Mouse (Mus musculus): ENCODE results near the gene Gm13693. TPM values are rescaled to one million over a fixed set of nuclear protein-coding genes. Genes with fewer than 3 reads are reported as not detected.

Gene Gm13693
- not detected in 2 replicates for polyA plus RNA-seq (2012; rRNA removed)

DNA sequence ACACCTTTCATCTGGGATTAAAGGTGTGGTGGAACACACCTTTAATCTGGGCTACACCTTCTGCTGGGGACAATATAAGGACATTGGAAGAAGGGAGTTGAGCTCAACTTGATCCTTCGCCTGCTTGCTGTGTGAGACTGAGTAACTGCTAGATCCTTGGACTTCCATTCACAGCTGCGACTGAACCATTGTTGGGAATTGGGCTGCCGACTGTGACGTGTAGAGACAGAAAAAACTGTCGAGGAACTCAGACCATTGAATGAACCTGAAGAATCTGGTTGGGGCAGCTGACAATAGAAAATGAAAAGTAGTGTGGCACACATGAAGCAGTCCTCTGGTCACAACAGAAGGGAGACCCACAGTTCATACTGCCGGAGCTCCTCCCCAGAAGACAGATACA, at the start of gene Gm13693:
Gene Gm13693 (plus strand): TSS at position 301 of the 400 bp plus-strand sequence.

GRCm38 (mm10) chr2:83940931-83941361, 20.4 kb upstream of the Gm13693 start, which contains the start of gene Zswim2:
TSS of gene Zswim2 (minus strand) at chr2:83941228.

GRCm38 (mm10) chr2:83955393-83955792, 5.9 kb upstream of the Gm13693 start, which contains the start of gene Gm13698:
TSS of gene Gm13698 (plus strand) at chr2:83955693.

DNA sequence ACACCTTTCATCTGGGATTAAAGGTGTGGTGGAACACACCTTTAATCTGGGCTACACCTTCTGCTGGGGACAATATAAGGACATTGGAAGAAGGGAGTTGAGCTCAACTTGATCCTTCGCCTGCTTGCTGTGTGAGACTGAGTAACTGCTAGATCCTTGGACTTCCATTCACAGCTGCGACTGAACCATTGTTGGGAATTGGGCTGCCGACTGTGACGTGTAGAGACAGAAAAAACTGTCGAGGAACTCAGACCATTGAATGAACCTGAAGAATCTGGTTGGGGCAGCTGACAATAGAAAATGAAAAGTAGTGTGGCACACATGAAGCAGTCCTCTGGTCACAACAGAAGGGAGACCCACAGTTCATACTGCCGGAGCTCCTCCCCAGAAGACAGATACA, 5.7 kb downstream of the Gm13693 start, which contains the start of gene Gm13695:
Gene Gm13695 (plus strand): TSS at position 301 of the 400 bp plus-strand sequence.

DNA sequence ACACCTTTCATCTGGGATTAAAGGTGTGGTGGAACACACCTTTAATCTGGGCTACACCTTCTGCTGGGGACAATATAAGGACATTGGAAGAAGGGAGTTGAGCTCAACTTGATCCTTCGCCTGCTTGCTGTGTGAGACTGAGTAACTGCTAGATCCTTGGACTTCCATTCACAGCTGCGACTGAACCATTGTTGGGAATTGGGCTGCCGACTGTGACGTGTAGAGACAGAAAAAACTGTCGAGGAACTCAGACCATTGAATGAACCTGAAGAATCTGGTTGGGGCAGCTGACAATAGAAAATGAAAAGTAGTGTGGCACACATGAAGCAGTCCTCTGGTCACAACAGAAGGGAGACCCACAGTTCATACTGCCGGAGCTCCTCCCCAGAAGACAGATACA, 11.5 kb downstream of the Gm13693 start, which contains the start of gene Gm13696:
Gene Gm13696 (plus strand): TSS at position 301 of the 400 bp plus-strand sequence.

GRCm38 (mm10) chr2:83978633-83979032, 17.3 kb downstream of the Gm13693 start, which contains the start of gene Gm13694:
TSS of gene Gm13694 (plus strand) at chr2:83978933.

DNA sequence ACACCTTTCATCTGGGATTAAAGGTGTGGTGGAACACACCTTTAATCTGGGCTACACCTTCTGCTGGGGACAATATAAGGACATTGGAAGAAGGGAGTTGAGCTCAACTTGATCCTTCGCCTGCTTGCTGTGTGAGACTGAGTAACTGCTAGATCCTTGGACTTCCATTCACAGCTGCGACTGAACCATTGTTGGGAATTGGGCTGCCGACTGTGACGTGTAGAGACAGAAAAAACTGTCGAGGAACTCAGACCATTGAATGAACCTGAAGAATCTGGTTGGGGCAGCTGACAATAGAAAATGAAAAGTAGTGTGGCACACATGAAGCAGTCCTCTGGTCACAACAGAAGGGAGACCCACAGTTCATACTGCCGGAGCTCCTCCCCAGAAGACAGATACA, 23.1 kb downstream of the Gm13693 start, which contains the start of gene Gm13697:
Gene Gm13697 (plus strand): TSS at position 301 of the 400 bp plus-strand sequence.

DNA sequence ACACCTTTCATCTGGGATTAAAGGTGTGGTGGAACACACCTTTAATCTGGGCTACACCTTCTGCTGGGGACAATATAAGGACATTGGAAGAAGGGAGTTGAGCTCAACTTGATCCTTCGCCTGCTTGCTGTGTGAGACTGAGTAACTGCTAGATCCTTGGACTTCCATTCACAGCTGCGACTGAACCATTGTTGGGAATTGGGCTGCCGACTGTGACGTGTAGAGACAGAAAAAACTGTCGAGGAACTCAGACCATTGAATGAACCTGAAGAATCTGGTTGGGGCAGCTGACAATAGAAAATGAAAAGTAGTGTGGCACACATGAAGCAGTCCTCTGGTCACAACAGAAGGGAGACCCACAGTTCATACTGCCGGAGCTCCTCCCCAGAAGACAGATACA, 28.9 kb downstream of the Gm13693 start, which contains the start of gene Gm13691:
Gene Gm13691 (plus strand): TSS at position 301 of the 400 bp plus-strand sequence.

Other genes starting within 250 kb of the Gm13693 start
- gene Itgav, start 237.1 kb upstream of the Gm13693 start, polyA plus RNA-seq (2012; rRNA removed): 9.5 and 9.7 TPM in 2 replicates
- 0.28 and 0.39 TPM in 2 replicates for gene Fam171b, start 148.9 kb upstream of the Gm13693 start, polyA plus RNA-seq (2012; rRNA removed)
- not detected in 2 replicates for gene Zswim2, start 20.3 kb upstream of the Gm13693 start, polyA plus RNA-seq (2012; rRNA removed)
- gene Gm13698, start 5.8 kb upstream of the Gm13693 start, polyA plus RNA-seq (2012; rRNA removed): not detected in 2 replicates
- gene Gm13695, start 5.8 kb downstream of the Gm13693 start, polyA plus RNA-seq (2012; rRNA removed): not detected in 2 replicates
- gene Gm13696, start 11.6 kb downstream of the Gm13693 start, polyA plus RNA-seq (2012; rRNA removed): not detected in 2 replicates
- gene Gm13694, start 17.4 kb downstream of the Gm13693 start, polyA plus RNA-seq (2012; rRNA removed): not detected in 2 replicates
- gene Gm13697, start 23.2 kb downstream of the Gm13693 start, polyA plus RNA-seq (2012; rRNA removed): not detected in 2 replicates
- gene Gm13691, start 29.1 kb downstream of the Gm13693 start, polyA plus RNA-seq (2012; rRNA removed): not detected in 2 replicates